Comparison of ENCODE assay signal across 25 mouse cellular contexts in the genomic region with DNA sequence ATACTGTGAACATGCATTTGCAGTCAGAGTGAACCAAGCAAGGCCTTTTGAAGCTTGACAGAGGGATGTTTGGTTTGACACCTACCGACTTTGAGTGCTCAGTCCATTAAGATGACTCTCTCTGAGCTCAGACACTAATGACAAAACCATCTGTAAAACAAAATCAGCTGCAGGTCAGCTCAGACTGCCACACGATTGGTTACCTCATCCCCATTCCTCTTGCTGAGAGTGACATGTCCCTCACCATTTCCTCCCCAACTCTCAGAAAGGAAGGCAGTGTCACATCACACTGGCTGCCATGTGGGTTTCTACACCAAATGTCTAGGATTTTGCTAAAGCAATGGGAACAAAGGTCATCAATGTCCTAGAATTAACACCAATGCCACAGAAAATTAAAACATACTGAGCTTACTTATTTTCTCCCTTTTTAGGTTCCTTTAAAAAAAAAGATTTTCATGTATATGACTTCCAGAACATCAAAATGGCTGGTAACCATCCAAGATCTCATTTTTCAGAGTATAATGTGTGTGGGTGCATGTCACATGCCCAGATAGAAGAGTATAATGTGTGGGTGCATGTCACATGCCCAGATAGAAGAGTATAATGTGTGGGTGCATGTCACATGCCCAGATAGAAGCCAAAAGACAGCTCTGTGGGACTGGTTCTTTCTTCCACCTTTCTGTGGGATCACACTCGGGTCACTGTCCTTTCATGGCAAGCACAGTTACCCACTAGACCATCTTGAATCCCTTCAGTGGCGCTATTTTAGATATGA.
A peak's percentile ranks its signal among the peaks of the same experiment; 100 is the strongest.
DNase-seq lines count a peak whose midpoint lies in the region; ATAC-seq lines count a peak whose summit lies in the region.
"Had no signal": no experiment of that assay in that cellular context is flagged by ENCODE, and none has a peak within 500 bp of the region (broad histone marks: within the 10 kb centered on the region; RNA-seq: fewer than 3 reads in every experiment).

No protein-coding gene starts in this region.

- H3K36me3 ChIP-seq in lung, embryonic 15.5 days: no peaks in the 10 kb centered on the region
- H3K36me3 ChIP-seq: heart, embryonic 13.5 days; hindbrain, embryonic 10.5 days; hindbrain, embryonic 15.5 days; liver, embryonic 12.5 days; midbrain, embryonic 13.5 days; neural tube, embryonic 13.5 days had no signal

- H3K4me2 ChIP-seq in lung, embryonic 15.5 days: no peak overlapping the region
- H3K4me2 ChIP-seq: forebrain, embryonic 13.5 days; heart, embryonic 13.5 days; hindbrain, embryonic 15.5 days; liver, embryonic 12.5 days; midbrain, embryonic 13.5 days; neural tube, embryonic 13.5 days had no signal

- H3K4me1 ChIP-seq in lung, embryonic 15.5 days: 0 out of 2 replicates have a peak, but pooled peaks cover 2% of the 10 kb centered on the region
- H3K4me1 ChIP-seq: forebrain, embryonic 13.5 days; hindbrain, embryonic 10.5 days; hindbrain, embryonic 15.5 days; midbrain, embryonic 13.5 days; neural tube, embryonic 13.5 days had no signal

- H3K9ac ChIP-seq in lung, embryonic 15.5 days: no peak overlapping the region
- H3K9ac ChIP-seq: forebrain, embryonic 13.5 days; heart, embryonic 13.5 days; hindbrain, embryonic 15.5 days; liver, embryonic 12.5 days; liver, postnatal 0 days; midbrain, embryonic 13.5 days; neural tube, embryonic 13.5 days had no signal

- H3K9me3 ChIP-seq in lung, embryonic 15.5 days: no peaks in the 10 kb centered on the region
- H3K9me3 ChIP-seq: forebrain, embryonic 13.5 days; heart, embryonic 13.5 days; hindbrain, embryonic 10.5 days; hindbrain, embryonic 15.5 days; liver, embryonic 12.5 days; midbrain, embryonic 13.5 days; neural tube, embryonic 13.5 days had no signal

- peak; percentile 63 for DNase-seq in heart, adult 11 months
- DNase-seq in heart, postnatal 10 days: no peak
- DNase-seq in lung, postnatal 25 days (ENCODE audit: low spot score): no peak
- DNase-seq in 416B (ENCODE audit: low read depth): peak; percentile 41
- DNase-seq in embryo, embryonic 11 days: peak; percentile 14
- DNase-seq in cerebellum, adult 18-20 months: no peak
- no peak for DNase-seq in heart, adult 9 months (ENCODE audit: low spot score in 2 of 2)
- DNase-seq: adrenal gland, postnatal 14 days; cerebellum, adult 11 months; cerebellum, adult 9-11 months; gastrocnemius, postnatal 25 days; heart, adult 18-20 months; heart, postnatal 14 days; kidney, adult 2 months; kidney, postnatal 36 days; layer of hippocampus, postnatal 36 days; liver, postnatal 0 days had no signal

- 43% methylated on average over 4 of the region's 4 CpGs for WGBS in lung, embryonic 15.5 days

- 0 out of 2 replicates have a peak, but pooled peaks have one; percentile 55 for ATAC-seq in lung, embryonic 15.5 days (ENCODE audit: borderline replicate concordance, extremely low read depth, low FRiP score, low TSS enrichment)
- ATAC-seq: forebrain, embryonic 13.5 days; liver, embryonic 12.5 days; liver, postnatal 0 days; midbrain, embryonic 13.5 days had no signal

- H3K4me3 ChIP-seq in lung, embryonic 15.5 days: no peak overlapping the region
- H3K4me3 ChIP-seq: forebrain, embryonic 13.5 days; heart, embryonic 13.5 days; hindbrain, embryonic 10.5 days; hindbrain, embryonic 15.5 days; liver, embryonic 12.5 days; midbrain, embryonic 13.5 days; neural tube, embryonic 13.5 days had no signal

- no peaks in the 10 kb centered on the region for H3K27me3 ChIP-seq in lung, embryonic 15.5 days
- H3K27me3 ChIP-seq: forebrain, embryonic 13.5 days; heart, embryonic 13.5 days; hindbrain, embryonic 15.5 days; liver, embryonic 12.5 days; midbrain, embryonic 13.5 days; neural tube, embryonic 13.5 days had no signal

- intact Hi-C loops in heart, postnatal 10 days (cut with DNase I): no loop called here

- peak overlapping the region; percentile 61; the same call in 1 of the 2 replicates for H3K27ac ChIP-seq in lung, embryonic 15.5 days
- H3K27ac ChIP-seq: forebrain, embryonic 13.5 days; heart, embryonic 13.5 days; hindbrain, embryonic 10.5 days; hindbrain, embryonic 15.5 days; liver, embryonic 12.5 days; midbrain, embryonic 13.5 days; neural tube, embryonic 13.5 days had no signal

Comparison
In these comparisons a context has a peak if more than half of its experiments do, and no peak if none do; other contexts are left out.
1. DNase-seq: peak in heart, adult 11 months (single experiment), 416B (single experiment) and embryo, embryonic 11 days (single experiment); none in heart, postnatal 10 days (0 of 2), lung, postnatal 25 days (single experiment), cerebellum, adult 18-20 months (0 of 2) and heart, adult 9 months (0 of 2).